Mouse (Mus musculus) left cerebral cortex, postnatal 10 days (tissue): ENCODE data around the gene Armh1. TPM values are rescaled to one million over a fixed set of nuclear protein-coding genes. Genes with fewer than 3 reads are reported as not detected.
"Not testable (repeated sequence)": the region's sequence is repeated elsewhere in the genome, so short reads cannot be mapped to it uniquely, and the experiment has no call there.

Experiments used
- DNase-seq, 2 experiments: peaks; one replicate each; pipeline ENCODE4 v3.0.0; 2021 to 2022; ENCODE audit warnings: low spot score in 2 of 2, mixed read lengths in 1 of 2; ENCODE audit errors: extremely low spot score in 1 of 2
- intact Hi-C: fragments of 180-260 bp; cut with DNase I; formaldehyde crosslinking; loops from one replicate; pipeline ENCODE4 v1.15.1; 2025
- total RNA-seq, 2 experiments: library from RNA; stranded (reverse); gene quantifications; 2 replicates each; pipeline ENCODE4 v1.2.3; 2021

Armh1 gene
- total RNA-seq, 2 experiments from 2014 or later: 0.81 to 1.8 TPM

GRCm38 (mm10) chr4:117272459-117272858 is 20.5 kb upstream of the Armh1 start:
- intact Hi-C loops: no loop called here
- no peak for DNase-seq

- peak; percentile 75 to 79 for DNase-seq
These were observed 18.4 kb upstream of the Armh1 start for GRCm38 (mm10) chr4:117270278-117270677.

DNA sequence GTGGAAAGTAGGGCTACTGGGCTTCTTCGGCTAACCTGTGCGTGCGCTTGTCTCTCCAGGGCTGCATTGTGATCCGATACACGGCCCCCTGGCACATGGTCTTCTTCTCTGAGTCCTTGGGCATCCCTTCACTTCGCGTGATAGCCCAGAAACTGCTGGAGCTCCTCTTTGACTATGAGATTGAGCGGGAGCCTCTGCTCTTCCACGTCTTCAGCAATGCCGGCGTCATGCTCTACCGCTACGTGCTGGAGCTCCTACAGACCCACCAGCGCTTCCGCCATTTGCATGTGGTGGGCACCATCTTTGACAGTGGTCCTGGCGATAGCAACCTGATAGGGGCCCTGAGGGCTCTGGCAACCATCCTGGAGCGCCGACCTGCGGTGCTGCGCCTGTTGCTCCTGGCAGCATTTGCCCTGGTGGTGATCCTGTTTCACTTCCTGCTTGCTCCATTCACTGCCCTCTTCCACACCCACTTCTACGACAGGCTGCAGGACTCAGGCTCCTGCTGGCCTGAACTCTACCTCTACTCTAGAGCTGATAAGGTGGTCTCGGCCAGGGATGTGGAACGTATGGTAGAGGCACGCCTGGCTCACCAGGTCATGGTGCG is 16.0 kb upstream of the Armh1 start:
- intact Hi-C loops: no loop called here
- DNase-seq: no peak

More at GRCm38 (mm10) chr4:117270278-117270677, 18.4 kb upstream of the Armh1 start:
- intact Hi-C loops: no loop called here

- intact Hi-C loops: no loop called here
- peak; percentile 74 to 79 for DNase-seq
These were observed 15.4 kb upstream of the Armh1 start for GRCm38 (mm10) chr4:117267284-117267683.

DNA sequence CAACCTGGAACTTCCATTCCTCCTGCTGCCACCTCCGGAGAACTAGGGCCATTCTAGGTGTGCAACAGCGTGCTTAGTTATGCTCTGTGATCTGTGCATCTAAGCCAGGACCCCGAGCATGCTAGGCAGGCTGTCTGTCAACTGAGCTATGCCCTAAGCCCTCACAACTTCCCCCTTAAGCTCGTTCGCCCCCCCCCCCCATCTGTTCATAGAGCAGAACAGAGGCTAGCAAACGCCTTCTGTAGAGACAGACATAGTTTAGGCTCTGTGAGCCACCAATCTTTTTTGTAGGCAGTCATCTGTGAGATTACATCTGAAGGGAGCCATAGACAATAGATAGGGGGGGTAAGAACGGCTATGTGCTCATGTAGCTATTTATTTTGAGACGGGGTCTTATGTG is 11.1 kb upstream of the Armh1 start:
- DNase-seq: no peak
- intact Hi-C loops: no loop called here

GRCm38 (mm10) chr4:117262101-117262913 is 10.4 kb upstream of the Armh1 start:
- intact Hi-C loops: no loop called here
- no peak for DNase-seq

GRCm38 (mm10) chr4:117261222-117261621 is 9.3 kb upstream of the Armh1 start:
- DNase-seq: no peak
- intact Hi-C loops: no loop called here

DNA sequence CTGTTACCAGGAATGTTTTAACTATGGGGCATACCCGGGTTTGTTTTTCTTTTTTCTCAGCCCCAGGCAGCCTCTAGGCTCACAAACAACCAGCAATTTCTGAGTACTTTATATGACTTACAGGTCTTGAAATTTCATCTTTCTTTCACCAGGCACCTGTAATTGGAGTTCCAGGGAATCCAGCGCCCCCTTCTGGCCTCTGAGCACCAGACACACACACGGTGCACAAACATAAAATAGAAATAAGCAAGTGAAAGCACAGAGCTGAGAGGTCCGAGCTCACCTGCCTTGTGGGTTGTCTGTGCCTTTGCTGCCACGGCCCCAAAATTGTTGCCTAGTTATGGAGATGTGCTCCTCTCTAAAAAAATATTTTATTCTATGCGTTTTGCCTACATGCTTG is 8.0 kb upstream of the Armh1 start:
- DNase-seq, intact Hi-C loops: not testable (repeated sequence)

DNA sequence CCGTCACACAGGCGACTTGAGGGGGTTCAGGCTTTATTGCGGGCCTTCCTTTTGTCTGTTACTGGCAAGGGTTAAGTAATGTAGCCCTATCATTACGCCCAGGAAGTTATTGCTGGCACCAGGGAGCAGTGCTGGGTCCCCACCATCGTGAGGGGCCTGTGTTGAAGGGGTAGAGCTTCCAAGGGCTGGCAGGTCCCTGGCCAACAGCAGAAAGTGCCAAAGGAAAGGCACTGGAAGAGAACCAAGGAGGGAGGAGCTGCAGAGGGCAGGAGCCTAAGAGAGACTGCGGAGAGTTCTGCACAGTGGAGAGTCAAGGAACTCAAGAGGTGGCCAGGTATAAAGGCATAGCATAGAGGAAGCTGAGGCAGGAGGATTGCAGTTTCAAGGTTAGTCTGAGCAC is 2.7 kb upstream of the Armh1 start:
- intact Hi-C loops: no loop called here
- DNase-seq: no peak

- intact Hi-C loops: no loop called here
- DNase-seq: no peak
These were observed 2.2 kb upstream of the Armh1 start for GRCm38 (mm10) chr4:117254017-117254627.

DNA sequence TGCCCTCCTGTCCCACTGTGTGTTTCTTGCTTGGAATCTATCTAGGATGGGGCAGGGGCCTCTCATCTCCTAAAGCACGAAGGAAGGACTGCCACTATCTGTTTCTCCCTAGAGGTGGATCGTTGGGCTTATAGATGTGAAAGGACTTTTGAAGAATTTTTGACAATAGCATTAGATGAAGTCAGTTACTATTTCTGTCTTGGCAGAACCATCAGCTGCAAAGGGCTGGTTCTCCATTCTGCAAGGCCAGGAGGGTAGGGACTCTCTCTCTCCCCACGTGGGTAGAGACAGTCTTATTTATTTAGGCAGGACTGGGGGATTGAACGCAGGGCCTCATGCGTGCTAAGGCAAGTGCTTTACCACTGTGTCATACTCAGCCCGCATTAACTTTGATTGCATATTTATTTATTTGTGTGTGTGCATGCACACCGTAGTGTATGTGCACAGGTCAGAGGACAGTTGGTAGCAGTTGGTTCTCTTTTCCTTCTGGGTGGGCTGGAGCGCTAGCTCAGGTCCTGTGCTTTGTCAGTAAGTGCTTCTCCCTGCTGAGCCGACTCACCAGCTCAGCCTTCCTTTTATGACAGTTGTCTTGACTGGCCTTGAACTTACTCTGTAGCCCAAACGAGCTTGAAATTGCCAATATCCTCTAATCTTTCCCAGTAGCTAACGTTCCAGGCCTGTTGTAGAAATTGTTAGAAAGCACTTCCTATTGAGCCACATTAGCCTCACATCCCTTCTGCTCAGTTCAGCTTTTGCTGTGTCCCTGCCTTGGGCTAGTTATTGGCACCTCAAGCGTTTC is 1.5 kb upstream of the Armh1 start:
- no peak for DNase-seq
- intact Hi-C loops: no loop called here

DNA sequence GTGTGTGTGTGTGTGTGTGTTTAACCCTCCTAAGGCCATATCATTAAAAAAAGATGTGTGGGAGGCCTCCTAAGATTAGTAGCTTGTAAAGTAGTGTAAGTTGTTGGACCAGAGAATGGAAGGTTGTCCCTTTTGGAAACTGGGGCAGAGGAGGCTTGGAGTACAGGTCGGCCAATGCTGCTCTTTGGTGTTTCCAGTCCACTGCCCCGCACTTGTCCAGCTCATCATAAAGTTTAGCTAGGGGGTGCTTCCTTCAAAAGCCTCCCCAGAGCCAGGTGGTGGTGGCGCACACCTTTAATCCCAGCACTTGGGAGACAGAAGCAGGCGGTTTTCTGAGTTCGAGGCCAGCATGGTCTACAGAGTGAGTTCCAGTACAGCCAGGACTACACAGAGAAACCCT is 830 bp upstream of the Armh1 start:
- intact Hi-C loops: no loop called here
- DNase-seq: no peak

GRCm38 (mm10) chr4:117252351-117252750 is 426 bp upstream of the Armh1 start:
- DNase-seq: no peak
- intact Hi-C loops: no loop called here

DNA sequence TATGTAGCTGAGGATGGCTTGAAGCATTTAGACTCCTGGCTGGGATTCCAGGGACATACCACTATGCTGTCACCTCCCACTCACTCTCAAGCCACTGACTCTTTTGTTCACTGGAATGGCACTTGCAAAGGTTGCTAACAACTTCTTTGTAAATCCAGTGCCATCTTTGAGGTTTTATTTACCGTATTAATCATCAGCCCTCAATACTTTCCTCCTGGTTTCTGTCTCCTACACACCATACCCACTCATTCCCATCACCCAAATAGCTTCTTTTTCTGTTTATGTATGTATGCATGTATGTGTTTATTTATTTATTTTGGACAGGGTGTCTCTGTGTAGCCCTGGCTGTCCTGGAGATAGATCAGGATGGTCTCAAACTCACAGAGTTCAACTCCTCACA is 943 bp downstream of the Armh1 start:
- DNase-seq: no peak
- intact Hi-C loops: no loop called here

DNA sequence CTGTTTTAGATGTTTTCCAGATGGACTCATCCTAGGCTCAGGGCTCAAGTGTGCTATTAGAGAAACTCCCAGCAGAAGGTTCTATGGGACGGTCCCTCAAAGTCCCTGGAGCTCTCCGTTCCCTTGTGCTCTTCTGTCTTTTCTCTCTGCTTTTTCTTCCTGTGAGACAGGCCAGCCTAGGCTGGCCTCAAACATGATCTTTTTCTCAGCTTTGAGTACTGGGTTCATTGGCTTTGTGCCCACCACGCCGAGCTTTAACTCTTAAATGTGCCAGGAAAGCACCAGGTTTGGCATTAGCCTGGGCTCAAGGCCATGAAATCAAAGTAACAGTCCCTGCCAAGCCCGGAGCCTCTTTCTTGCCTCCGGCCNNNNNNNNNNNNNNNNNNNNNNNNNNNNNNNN is 11.1 kb downstream of the Armh1 start:
- intact Hi-C loops: no loop called here

GRCm38 (mm10) chr4:117239153-117239552 is 12.8 kb downstream of the Armh1 start:
- intact Hi-C loops: no loop called here
- DNase-seq: no peak

More for the DNA sequence above, 11.1 kb downstream of the Armh1 start:
- no peak for DNase-seq

GRCm38 (mm10) chr4:117235822-117236221 is 16.1 kb downstream of the Armh1 start:
- no peak for DNase-seq
- intact Hi-C loops: no loop called here

- no peak for DNase-seq
- intact Hi-C loops: no loop called here
These were observed 17.7 kb downstream of the Armh1 start for GRCm38 (mm10) chr4:117234166-117234741.

DNA sequence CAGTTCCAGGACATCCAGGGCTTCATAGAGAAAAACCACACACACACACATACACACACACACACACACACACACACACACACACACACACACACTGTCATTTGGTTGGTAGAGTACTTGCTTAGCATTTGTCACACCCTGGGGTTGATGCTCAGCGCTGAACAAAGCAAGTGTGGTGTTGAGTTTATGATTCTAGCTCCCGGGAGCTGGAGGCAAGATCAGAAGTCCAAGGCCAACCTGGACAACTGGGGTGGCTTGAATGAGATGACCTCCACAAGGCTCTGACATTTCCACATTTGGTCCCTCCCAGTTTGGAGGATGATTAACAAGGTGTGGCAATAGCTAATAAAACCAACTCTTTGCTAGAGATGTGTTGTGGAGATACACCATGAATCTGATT is 20.7 kb downstream of the Armh1 start:
- DNase-seq: no peak
- intact Hi-C loops: no loop called here
